Comparison of ENCODE assay signal across 12 mouse cellular contexts in genomic region chr4:62823555-62824250, GRCm38 (mm10).
DNase-seq lines count a peak whose midpoint lies in the region; ATAC-seq lines count a peak whose summit lies in the region.
"Had no signal": no experiment of that assay in that cellular context is flagged by ENCODE, and none has a peak within 500 bp of the region (broad histone marks: within the 10 kb centered on the region; RNA-seq: fewer than 3 reads in every experiment).

No protein-coding gene starts in this region.

- H3K9ac ChIP-seq in limb, embryonic 13.5 days, result no peak overlapping the region
- H3K9ac ChIP-seq in liver, embryonic 12.5 days, result no peak overlapping the region
- H3K9ac ChIP-seq: stomach, embryonic 15.5 days had no signal

- 30% methylated on average over 9 of the region's 9 CpGs for WGBS in limb, embryonic 13.5 days
- 49% methylated on average over 9 of the region's 9 CpGs for WGBS in liver, embryonic 12.5 days (ENCODE audit: insufficient replicate concordance)

- ATAC-seq in limb, embryonic 13.5 days (ENCODE audit: low FRiP score, low read depth), result peak; percentile 54; the same call in 1 of the 2 replicates
- ATAC-seq in liver, embryonic 12.5 days, result no peak
- ATAC-seq: lung, postnatal 0 days had no signal

- H3K36me3 ChIP-seq in limb, embryonic 13.5 days, result no peaks in the 10 kb centered on the region
- no peaks in the 10 kb centered on the region for H3K36me3 ChIP-seq in liver, embryonic 12.5 days
- H3K36me3 ChIP-seq: stomach, embryonic 15.5 days had no signal

- no peak overlapping the region for H3K4me3 ChIP-seq in limb, embryonic 13.5 days
- no peak overlapping the region for H3K4me3 ChIP-seq in liver, embryonic 12.5 days
- H3K4me3 ChIP-seq: left cerebral cortex, adult 2 months; stomach, embryonic 15.5 days had no signal

- H3K27ac ChIP-seq in limb, embryonic 13.5 days, result peak overlapping the region; percentile 53; the same call in 1 of the 2 replicates
- H3K27ac ChIP-seq in liver, embryonic 12.5 days, result no peak overlapping the region
- H3K27ac ChIP-seq: left cerebral cortex, adult 2 months; stomach, embryonic 15.5 days had no signal

- H3K4me2 ChIP-seq in limb, embryonic 13.5 days (replicated peaks), result no peak overlapping the region
- H3K4me2 ChIP-seq in liver, embryonic 12.5 days, result no peak overlapping the region
- H3K4me2 ChIP-seq: stomach, embryonic 15.5 days had no signal

- H3K27me3 ChIP-seq in limb, embryonic 13.5 days, result no peaks in the 10 kb centered on the region
- peaks cover 3% of the 10 kb centered on the region for H3K27me3 ChIP-seq in liver, embryonic 12.5 days (replicated peaks)
- H3K27me3 ChIP-seq: stomach, embryonic 15.5 days had no signal

- no peaks in the 10 kb centered on the region for H3K9me3 ChIP-seq in limb, embryonic 13.5 days
- H3K9me3 ChIP-seq in liver, embryonic 12.5 days (replicated peaks), result no peaks in the 10 kb centered on the region
- H3K9me3 ChIP-seq: stomach, embryonic 15.5 days had no signal

- DNase-seq in adrenal gland, postnatal 10 days, result peak; percentile 40
- DNase-seq in adrenal gland, postnatal 4 days (ENCODE audit: low spot score in 2 of 2), result no peak
- DNase-seq in layer of hippocampus, adult 11-12 months (ENCODE audit: low spot score), result peak; percentile 31
- no peak for DNase-seq in layer of hippocampus, adult 9-11 months
- peak; percentile 33 to 72 for DNase-seq in adrenal gland, postnatal 36 days
- DNase-seq in urinary bladder, postnatal 25 days (ENCODE audit: low spot score), result no peak
- DNase-seq: gastrocnemius, postnatal 25 days had no signal

- H3K4me1 ChIP-seq in limb, embryonic 13.5 days, result peaks cover 29% of the 10 kb centered on the region
- no peaks in the 10 kb centered on the region for H3K4me1 ChIP-seq in liver, embryonic 12.5 days
- H3K4me1 ChIP-seq: stomach, embryonic 15.5 days had no signal

Comparison
In these comparisons a context has a peak if more than half of its experiments do, and no peak if none do; other contexts are left out.
1. DNase-seq: peak in adrenal gland, postnatal 10 days (single experiment), layer of hippocampus, adult 11-12 months (single experiment) and adrenal gland, postnatal 36 days (2 of 2); none in adrenal gland, postnatal 4 days (0 of 2), layer of hippocampus, adult 9-11 months (single experiment) and urinary bladder, postnatal 25 days (single experiment).